Mouse (Mus musculus): ENCODE results near the gene Ccdc120.
"Not testable (repeated sequence)": the region's sequence is repeated elsewhere in the genome, so short reads cannot be mapped to it uniquely, and the experiment has no call there.

Gene Ccdc120

GRCm38 (mm10) chrX:7762137-7762920 lies 11.6 kb upstream of the Ccdc120 start, which contains the start of gene Tfe3:
Tfe3 (plus strand) TSS chrX:7762560.
- in situ Hi-C loops (cut with MboI; ENCODE audit: low sequenced_read_pairs), result no loop called here

DNA sequence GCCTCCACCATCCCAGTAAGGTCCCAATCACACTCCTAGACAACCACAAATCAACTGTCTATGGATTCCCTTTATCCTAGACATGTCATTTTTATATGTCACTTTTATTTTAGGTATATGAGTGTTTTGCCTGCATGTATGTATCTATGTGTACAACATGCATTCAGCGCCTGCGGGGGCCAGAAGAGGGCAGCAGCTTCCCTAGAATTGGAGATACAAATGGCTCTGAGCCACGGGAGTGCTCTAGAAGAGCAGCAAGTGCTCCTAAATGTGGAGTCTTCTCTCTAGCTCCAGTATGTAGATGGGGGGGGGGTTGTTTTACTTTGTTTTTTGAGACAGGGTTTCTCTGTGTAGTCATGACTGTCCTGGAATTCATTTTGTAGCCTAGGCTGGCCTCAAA lies 2.9 kb upstream of the Ccdc120 start:
- in situ Hi-C loops (cut with MboI; ENCODE audit: low sequenced_read_pairs), result not testable (repeated sequence)

- in situ Hi-C loops (cut with MboI; ENCODE audit: low sequenced_read_pairs), result no loop called here
Measured at GRCm38 (mm10) chrX:7745429-7745828, 5.3 kb downstream of the Ccdc120 start.

GRCm38 (mm10) chrX:7744940-7745339 lies 5.8 kb downstream of the Ccdc120 start:
- in situ Hi-C loops (cut with MboI; ENCODE audit: low sequenced_read_pairs), result no loop called here

- in situ Hi-C loops (cut with MboI; ENCODE audit: low sequenced_read_pairs), result no loop called here
Measured at GRCm38 (mm10) chrX:7743470-7743869, 7.2 kb downstream of the Ccdc120 start.

DNA sequence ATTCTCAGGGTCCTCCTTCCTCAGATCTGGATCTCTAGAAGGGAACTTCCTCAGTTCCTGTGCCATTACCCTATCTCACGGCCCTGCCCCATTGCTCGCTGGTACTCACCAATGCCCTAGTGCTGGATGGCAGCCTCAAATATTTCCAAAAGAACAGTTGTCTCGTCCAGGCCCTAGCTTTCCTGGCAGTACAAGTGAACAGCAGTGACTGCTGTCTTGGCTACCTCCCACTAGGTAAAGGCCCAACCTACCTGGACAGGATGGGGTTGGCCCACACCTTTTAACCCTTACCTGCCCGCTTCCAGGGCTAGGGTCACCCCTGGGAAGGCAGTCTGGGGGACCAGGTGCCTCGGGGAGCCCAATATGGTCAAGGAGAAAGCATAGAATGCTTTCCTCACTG lies 9.6 kb downstream of the Ccdc120 start:
- in situ Hi-C loops (cut with MboI; ENCODE audit: low sequenced_read_pairs), result no loop called here

- in situ Hi-C loops (cut with MboI; ENCODE audit: low sequenced_read_pairs), result no loop called here
Measured at GRCm38 (mm10) chrX:7740082-7740819, 10.5 kb downstream of the Ccdc120 start.

- in situ Hi-C loops (cut with MboI; ENCODE audit: low sequenced_read_pairs), result no loop called here
Measured at GRCm38 (mm10) chrX:7739336-7740081, 11.2 kb downstream of the Ccdc120 start.

DNA sequence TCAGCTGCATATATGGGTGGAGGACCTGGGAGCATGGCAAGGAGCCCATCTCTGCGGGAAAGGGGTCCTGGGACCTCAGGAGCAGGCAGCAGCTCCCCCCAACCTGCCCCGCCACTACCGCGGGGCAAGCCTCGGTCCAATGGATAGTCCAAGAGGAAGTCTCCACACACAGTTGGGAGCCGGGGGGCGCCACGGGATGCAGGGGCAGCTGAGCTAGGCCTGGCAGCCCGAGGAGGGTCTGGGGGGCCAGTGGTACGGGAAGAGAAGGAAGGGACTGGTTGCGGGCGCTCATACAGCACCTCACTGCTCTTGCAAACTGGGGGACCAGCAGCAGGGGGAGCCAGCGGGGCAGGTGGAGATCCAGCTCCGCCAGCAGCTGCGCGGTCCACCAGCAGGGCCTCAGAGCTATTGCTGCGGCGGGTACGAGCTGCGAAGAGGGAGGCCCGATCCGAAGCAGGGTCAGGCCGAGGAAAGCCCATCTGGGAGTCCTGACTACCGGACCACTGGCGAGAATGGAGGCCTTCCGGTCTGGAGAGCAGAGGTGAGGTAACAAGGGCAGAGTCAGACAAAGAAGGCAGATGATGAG lies 17.0 kb downstream of the Ccdc120 start:
- in situ Hi-C loops (cut with MboI; ENCODE audit: low sequenced_read_pairs), result no loop called here

DNA sequence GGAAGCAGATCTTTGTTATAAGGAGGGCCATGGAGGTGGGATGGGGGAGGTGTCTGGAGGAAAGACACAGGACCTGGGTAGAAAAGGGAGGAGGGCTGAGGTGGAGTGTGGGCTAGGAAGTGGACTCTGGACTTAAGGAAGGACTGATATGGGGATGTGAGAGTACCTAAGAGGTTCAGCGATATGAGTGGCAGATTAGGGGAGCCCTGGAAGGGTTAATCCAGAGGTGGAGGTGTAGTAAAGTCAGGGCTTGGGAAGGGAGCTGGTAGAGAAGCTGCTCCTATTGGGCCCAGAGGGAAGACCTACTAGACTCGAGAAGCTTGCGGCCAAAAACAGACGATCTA lies 21.8 kb downstream of the Ccdc120 start:
- in situ Hi-C loops (cut with MboI; ENCODE audit: low sequenced_read_pairs), result no loop called here

DNA sequence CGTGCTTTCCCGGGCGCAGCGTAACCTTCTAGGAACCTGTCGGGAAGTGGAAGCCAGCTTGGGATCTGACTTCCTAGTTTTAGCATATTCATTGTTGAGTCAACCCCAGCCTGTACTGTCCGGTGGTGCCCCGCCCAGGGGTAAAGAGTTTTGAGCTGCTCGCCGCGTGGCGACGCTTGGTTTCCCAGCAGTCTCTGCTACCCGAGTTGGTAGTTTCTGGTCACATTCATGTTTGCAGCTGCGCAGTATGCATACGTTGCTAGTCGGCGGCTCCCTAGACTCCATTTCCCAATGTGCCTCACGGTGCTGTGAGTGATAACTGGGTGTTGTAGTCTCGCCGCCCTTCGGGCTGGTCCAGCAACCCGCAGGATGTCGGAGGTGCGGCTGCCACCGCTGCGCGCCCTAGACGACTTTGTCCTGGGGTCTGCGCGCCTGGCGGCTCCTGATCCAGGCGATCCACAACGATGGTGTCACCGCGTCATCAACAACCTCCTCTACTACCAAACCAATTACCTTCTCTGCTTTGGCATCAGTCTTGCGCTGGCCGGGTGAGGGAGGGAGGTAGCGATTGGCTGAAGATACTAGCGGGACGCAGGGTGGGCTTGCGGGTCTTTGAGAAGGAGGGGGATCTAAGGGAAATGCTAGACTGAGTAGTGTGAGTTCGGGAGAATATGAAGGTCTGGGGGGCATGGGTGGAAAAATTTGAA lies 22.3 kb downstream of the Ccdc120 start, which contains the start of gene Praf2:
TSS of gene Praf2 (plus strand) at position 225 of the 707 bp plus-strand sequence.
- in situ Hi-C loops (cut with MboI; ENCODE audit: low sequenced_read_pairs), result no loop called here

GRCm38 (mm10) chrX:7727176-7727575 lies 23.5 kb downstream of the Ccdc120 start:
- in situ Hi-C loops (cut with MboI; ENCODE audit: low sequenced_read_pairs), result no loop called here

- in situ Hi-C loops (cut with MboI; ENCODE audit: low sequenced_read_pairs), result no loop called here
Measured at GRCm38 (mm10) chrX:7725841-7726240, 24.9 kb downstream of the Ccdc120 start.

DNA sequence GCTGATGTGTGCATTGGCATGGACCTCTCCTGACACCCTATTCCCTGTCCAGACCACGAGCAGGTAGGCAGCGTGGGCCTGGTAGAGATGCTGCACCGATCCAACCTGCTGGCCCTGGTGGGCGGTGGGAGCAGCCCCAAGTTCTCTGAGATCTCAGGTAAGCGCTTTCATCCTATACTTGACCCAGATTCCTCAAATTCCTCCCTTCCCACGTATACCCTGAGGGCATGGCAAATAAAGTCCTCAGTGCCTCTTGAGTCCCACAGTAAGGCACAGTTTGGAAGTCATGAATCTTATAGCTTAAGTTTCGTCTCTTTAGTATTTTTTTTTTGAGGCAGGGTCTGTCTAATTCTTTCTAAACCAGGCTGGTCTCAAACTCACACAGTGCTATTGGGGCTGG lies 26.6 kb downstream of the Ccdc120 start:
- in situ Hi-C loops (cut with MboI; ENCODE audit: low sequenced_read_pairs), result no loop called here

GRCm38 (mm10) chrX:7722691-7723090 lies 28.0 kb downstream of the Ccdc120 start:
- in situ Hi-C loops (cut with MboI; ENCODE audit: low sequenced_read_pairs), result no loop called here

- in situ Hi-C loops (cut with MboI; ENCODE audit: low sequenced_read_pairs), result no loop called here
Measured at GRCm38 (mm10) chrX:7722282-7722611, 28.5 kb downstream of the Ccdc120 start.

- in situ Hi-C loops (cut with MboI; ENCODE audit: low sequenced_read_pairs), result no loop called here
Measured at GRCm38 (mm10) chrX:7721514-7722281, 29.0 kb downstream of the Ccdc120 start, which contains the start of gene Gm45208. Gm45208 (plus strand) TSS chrX:7722245.

- in situ Hi-C loops (cut with MboI; ENCODE audit: low sequenced_read_pairs), result not testable (repeated sequence)
Measured at GRCm38 (mm10) chrX:7716058-7716457, 34.6 kb downstream of the Ccdc120 start.

DNA sequence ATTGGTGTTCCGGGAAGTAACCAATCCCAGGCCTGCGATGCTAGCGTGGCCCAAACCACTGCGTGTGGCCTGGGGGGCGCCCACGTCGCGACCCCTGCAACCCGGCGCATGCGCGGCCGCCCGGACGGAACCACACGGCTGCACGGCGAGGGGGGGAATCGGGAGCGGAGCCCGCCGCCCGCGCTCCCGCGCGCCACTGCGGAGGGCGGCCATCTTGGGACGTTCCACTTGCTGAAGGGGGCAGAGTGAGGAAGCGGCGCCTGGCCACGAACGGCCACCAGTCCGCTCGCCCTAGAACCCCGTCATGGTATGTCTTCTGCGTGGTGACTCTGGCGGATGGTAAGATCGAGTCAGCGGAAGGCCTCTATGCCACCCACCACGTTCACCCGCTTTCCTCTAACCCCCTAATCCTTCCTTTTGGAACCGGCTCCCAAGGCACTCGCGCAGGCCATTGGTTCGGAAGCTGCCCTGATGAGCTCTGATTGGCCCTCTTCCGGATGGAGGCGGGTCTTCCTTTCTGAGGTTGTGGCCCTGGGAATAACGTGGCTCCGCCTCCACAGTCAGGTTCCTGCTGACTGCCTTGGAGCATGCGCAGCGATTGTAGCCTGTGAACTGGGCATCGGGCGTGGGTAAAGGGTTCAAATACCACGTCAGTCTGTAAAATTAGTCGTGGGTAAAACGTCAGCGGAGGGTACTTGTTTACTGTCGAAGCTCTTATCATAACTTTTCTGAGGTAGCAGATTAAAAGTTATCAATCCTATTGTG lies 36.4 kb downstream of the Ccdc120 start, which contains the start of gene Wdr45:
TSS of gene Wdr45 (plus strand) at position 199 of the 765 bp plus-strand sequence.
- in situ Hi-C loops (cut with MboI; ENCODE audit: low sequenced_read_pairs), result not testable (repeated sequence)
